ENCODE assay signal across 9 mouse cellular contexts in genomic region chr1:180332076-180332927, GRCm38 (mm10). TPM values are rescaled to one million over a fixed set of nuclear protein-coding genes. Genes with fewer than 3 reads are reported as not detected.
A peak's percentile ranks its signal among the peaks of the same experiment; 100 is the strongest.
DNase-seq lines count a peak whose midpoint lies in the region; ATAC-seq and TF ChIP-seq lines count a peak whose summit lies in the region.
"Had no signal": no experiment of that assay in that cellular context is flagged by ENCODE, and none has a peak within 500 bp of the region (broad histone marks: within the 10 kb centered on the region; RNA-seq: fewer than 3 reads in every experiment).

No protein-coding gene starts in this region.

- TF ChIP-seq POLR2A in thymus, adult 2 months (IDR thresholded peaks at IDR 0.05; ENCODE audit: control insufficient read depth, extremely low read depth, insufficient read depth, low read length, poor library complexity), result no peak

- peak overlapping the region; percentile 92; the same call in 1 of the 2 replicates for H3K27ac ChIP-seq in embryonic facial prominence, embryonic 12.5 days
- H3K27ac ChIP-seq in hindbrain, embryonic 12.5 days, result peak overlapping the region; percentile 17
- peak overlapping the region; percentile 28; the same call in 1 of the 2 replicates for H3K27ac ChIP-seq in midbrain, embryonic 16.5 days (ENCODE audit: low read length)
- peak overlapping the region; percentile 98 for H3K27ac ChIP-seq in thymus, adult 2 months (ENCODE audit: control insufficient read depth, insufficient read depth, low read length)

- intact Hi-C loops in left cerebral cortex, postnatal 25 days (cut with DNase I), result loop anchor here (5.0 kb wide), 1 partner anchor 75 kb away; no protein-coding TSS in a partner anchor

- peak; percentile 41 for DNase-seq in gastrocnemius, postnatal 10 days
- DNase-seq in gastrocnemius, adult 8-10 months (ENCODE audit: low spot score in 2 of 2), result no peak
- DNase-seq in adrenal gland, adult 2 months, result peak; percentile 77
- peak; percentile 64 to 70 for DNase-seq in left cerebral cortex, postnatal 25 days (ENCODE audit: low spot score in 2 of 2)
- DNase-seq in thymus, adult 2 months, result peak; percentile 54

- WGBS in embryonic facial prominence, embryonic 12.5 days, result 2% methylated on average over 72 of the region's 72 CpGs
- WGBS in hindbrain, embryonic 12.5 days, result 1% methylated on average over 69 of the region's 72 CpGs
- WGBS in midbrain, embryonic 16.5 days, result 2% methylated on average over 71 of the region's 72 CpGs
- WGBS in thymus, adult 2 months, result 12% methylated on average over 72 of the region's 72 CpGs

- peaks cover 56% of the 10 kb centered on the region for H3K4me1 ChIP-seq in embryonic facial prominence, embryonic 12.5 days
- peaks cover 51% of the 10 kb centered on the region for H3K4me1 ChIP-seq in hindbrain, embryonic 12.5 days
- H3K4me1 ChIP-seq in midbrain, embryonic 16.5 days (ENCODE audit: control insufficient read depth, insufficient read depth, low read length), result peaks cover 28% of the 10 kb centered on the region
- H3K4me1 ChIP-seq in thymus, adult 2 months (replicated peaks; ENCODE audit: control insufficient read depth, insufficient read depth, low read length), result peaks cover 46% of the 10 kb centered on the region

- H3K4me2 ChIP-seq in embryonic facial prominence, embryonic 12.5 days (replicated peaks), result peak overlapping the region; percentile 98
- peak overlapping the region; percentile 99 for H3K4me2 ChIP-seq in hindbrain, embryonic 12.5 days (replicated peaks)
- peak overlapping the region; percentile 100 for H3K4me2 ChIP-seq in midbrain, embryonic 16.5 days (ENCODE audit: low read length)

- TF ChIP-seq CTCF in thymus, adult 2 months (IDR thresholded peaks at IDR 0.05; ENCODE audit: borderline replicate concordance, control insufficient read depth, extremely low read depth, insufficient read depth, low read length, poor library complexity), result no peak

- ATAC-seq in embryonic facial prominence, embryonic 12.5 days (ENCODE audit: insufficient number of reproducible peaks, insufficient read depth, low FRiP score, low TSS enrichment), result peak; percentile 68; the same call in 1 of the 2 replicates
- peak; percentile 66 for ATAC-seq in hindbrain, embryonic 12.5 days (ENCODE audit: low FRiP score)
- ATAC-seq in midbrain, embryonic 16.5 days, result peak; percentile 72

- peaks cover 10% of the 10 kb centered on the region for H3K27me3 ChIP-seq in embryonic facial prominence, embryonic 12.5 days
- H3K27me3 ChIP-seq in hindbrain, embryonic 12.5 days, result peaks cover 33% of the 10 kb centered on the region
- peaks cover 19% of the 10 kb centered on the region for H3K27me3 ChIP-seq in midbrain, embryonic 16.5 days (ENCODE audit: control insufficient read depth, insufficient read depth, low read depth, low read length)
- H3K27me3 ChIP-seq in thymus, adult 2 months (ENCODE audit: control insufficient read depth, insufficient read depth, low read length), result no peaks in the 10 kb centered on the region
- H3K27me3 ChIP-seq: CH12.LX had no signal

- H3K4me3 ChIP-seq in embryonic facial prominence, embryonic 12.5 days, result peak overlapping the region; percentile 72
- H3K4me3 ChIP-seq in hindbrain, embryonic 12.5 days, result peak overlapping the region; percentile 56
- H3K4me3 ChIP-seq in midbrain, embryonic 16.5 days (ENCODE audit: low read depth, low read length), result peak overlapping the region; percentile 67
- peak overlapping the region; percentile 92 for H3K4me3 ChIP-seq in thymus, adult 2 months (ENCODE audit: control insufficient read depth, insufficient read depth, low read length)

- H3K9ac ChIP-seq in embryonic facial prominence, embryonic 12.5 days, result peak overlapping the region; percentile 83
- H3K9ac ChIP-seq in hindbrain, embryonic 12.5 days, result peak overlapping the region; percentile 78
- H3K9ac ChIP-seq in midbrain, embryonic 16.5 days (ENCODE audit: low read depth, low read length), result peak overlapping the region; percentile 79

- H3K9me3 ChIP-seq in embryonic facial prominence, embryonic 12.5 days, result no peaks in the 10 kb centered on the region
- H3K9me3 ChIP-seq in hindbrain, embryonic 12.5 days (replicated peaks), result no peaks in the 10 kb centered on the region
- H3K9me3 ChIP-seq in midbrain, embryonic 16.5 days (replicated peaks; ENCODE audit: control insufficient read depth, low read length, poor library complexity, severe bottlenecking), result no peaks in the 10 kb centered on the region

- peaks cover 12% of the 10 kb centered on the region; the same call in 1 of the 2 replicates for H3K36me3 ChIP-seq in embryonic facial prominence, embryonic 12.5 days
- no peaks in the 10 kb centered on the region for H3K36me3 ChIP-seq in hindbrain, embryonic 12.5 days
- H3K36me3 ChIP-seq in midbrain, embryonic 16.5 days (ENCODE audit: control insufficient read depth, insufficient read depth, low read length), result no peaks in the 10 kb centered on the region
- H3K36me3 ChIP-seq in thymus, adult 2 months (ENCODE audit: control insufficient read depth, insufficient read depth, low read length), result peaks cover 37% of the 10 kb centered on the region

RNA-seq across cellular contexts. Expression of gene Itpkb, which starts 2.0 kb away (rescaled TPM):
- total RNA-seq in gastrocnemius, postnatal 10 days (2021), result 10 to 100 TPM; 30.1 to 38.7 TPM
- 10 to 100 TPM; 11.9 to 15.9 (median 13.6) TPM for total RNA-seq in gastrocnemius, adult 8-10 months (2022)
- 10 to 100 TPM; 45.6 to 76.4 TPM for total RNA-seq in adrenal gland, adult 2 months (2021)
- polyA plus RNA-seq in adrenal gland, adult 2 months (2012; rRNA removed), result 22.6 and 25.3 TPM in 2 replicates
- polyA plus RNA-seq in embryonic facial prominence, embryonic 12.5 days (2016; fragmentation: Nextera tagmentation; extraction: Ambion mirVana), result 12.8 and 13.3 TPM in 2 replicates
- 7.7 and 8.3 TPM in 2 replicates for polyA plus RNA-seq in hindbrain, embryonic 12.5 days (2016; fragmentation: Nextera tagmentation; extraction: Ambion mirVana)
- total RNA-seq in left cerebral cortex, postnatal 25 days (2021), result 10 to 100 TPM; 15.4 to 16.5 TPM
- polyA plus RNA-seq in midbrain, embryonic 16.5 days (2015; fragmentation: Nextera tagmentation; extraction: Ambion mirVana), result 2.2 and 2.3 TPM in 2 replicates
- 69.0 and 73.0 TPM in 2 replicates for polyA plus RNA-seq in thymus, adult 2 months (2012; rRNA removed)

Comparison
In these comparisons a context has a peak if more than half of its experiments do, and no peak if none do; other contexts are left out.
1. DNase-seq: peak in gastrocnemius, postnatal 10 days (single experiment), adrenal gland, adult 2 months (single experiment), left cerebral cortex, postnatal 25 days (2 of 2) and thymus, adult 2 months (single experiment); none in gastrocnemius, adult 8-10 months (0 of 2).
2. H3K27ac ChIP-seq: peak in every context shown above with its lines; median percentile 98 in thymus, adult 2 months; 92 in embryonic facial prominence, embryonic 12.5 days; 28 in midbrain, embryonic 16.5 days; 17 in hindbrain, embryonic 12.5 days.
3. Peak in every context shown above with its lines, with median percentiles within 50 percentile points of each other: ATAC-seq, H3K4me2 ChIP-seq, H3K4me3 ChIP-seq and H3K9ac ChIP-seq.